Mouse (Mus musculus) E14TG2a.4 (cell line): Measurements from ENCODE around the gene Pdxk.
A peak's percentile ranks its signal among the peaks of the same experiment; 100 is the strongest.

Experiments used
- H3K27me3 ChIP-seq: 2 replicates; pipeline ENCODE4 v1.6.1; 2014; ENCODE audit warnings: low read length, control low read depth; ENCODE audit not compliant: insufficient read depth
- H3K36me3 ChIP-seq: 2 replicates; pipeline ENCODE4 v1.6.1; 2014; ENCODE audit warnings: low read length, control low read depth; ENCODE audit not compliant: insufficient read depth
- H3K4me1 ChIP-seq: replicated peaks from 2 replicates; pipeline ENCODE4 v1.6.1; 2014; ENCODE audit warnings: low read depth, low read length, control low read depth
- H3K4me3 ChIP-seq: replicated peaks from 2 replicates; pipeline ENCODE4 v1.5.1; 2014; ENCODE audit warnings: mild to moderate bottlenecking, low read length
- H3K9me3 ChIP-seq: 2 replicates; pipeline ENCODE4 v1.6.1; 2014; ENCODE audit warnings: low read length, control low read depth
- CTCF ChIP-seq: conservative IDR thresholded peaks from 2 replicates; pipeline ENCODE4 v1.5.1; 2014; ENCODE audit warnings: low read length
- NANOG ChIP-seq: IDR thresholded peaks from 2 replicates; pipeline ENCODE4 v1.6.1; 2014; ENCODE audit warnings: borderline replicate concordance, low read length, mixed read lengths
- POU5F1 ChIP-seq: IDR thresholded peaks from 2 replicates; pipeline ENCODE4 v1.6.1; 2014; ENCODE audit warnings: low read length, borderline replicate concordance

The Pdxk gene

GRCm38 (mm10) chr10:78463769-78464167, 1.0 kb downstream of the Pdxk start:
- TF ChIP-seq CTCF, result no peak
- TF ChIP-seq POU5F1, result no peak
- no peak for TF ChIP-seq NANOG
- Histone ChIP-seq H3K9me3 (no peaks in the 10 kb centered on the region), H3K36me3 (no peaks in the 10 kb centered on the region; the same call in 1 of the 2 replicates), H3K4me1 (peaks cover 62% of the 10 kb centered on the region), H3K4me3 (peak overlapping the region; percentile 88), H3K27me3 (peaks cover 61% of the 10 kb centered on the region)

DNA sequence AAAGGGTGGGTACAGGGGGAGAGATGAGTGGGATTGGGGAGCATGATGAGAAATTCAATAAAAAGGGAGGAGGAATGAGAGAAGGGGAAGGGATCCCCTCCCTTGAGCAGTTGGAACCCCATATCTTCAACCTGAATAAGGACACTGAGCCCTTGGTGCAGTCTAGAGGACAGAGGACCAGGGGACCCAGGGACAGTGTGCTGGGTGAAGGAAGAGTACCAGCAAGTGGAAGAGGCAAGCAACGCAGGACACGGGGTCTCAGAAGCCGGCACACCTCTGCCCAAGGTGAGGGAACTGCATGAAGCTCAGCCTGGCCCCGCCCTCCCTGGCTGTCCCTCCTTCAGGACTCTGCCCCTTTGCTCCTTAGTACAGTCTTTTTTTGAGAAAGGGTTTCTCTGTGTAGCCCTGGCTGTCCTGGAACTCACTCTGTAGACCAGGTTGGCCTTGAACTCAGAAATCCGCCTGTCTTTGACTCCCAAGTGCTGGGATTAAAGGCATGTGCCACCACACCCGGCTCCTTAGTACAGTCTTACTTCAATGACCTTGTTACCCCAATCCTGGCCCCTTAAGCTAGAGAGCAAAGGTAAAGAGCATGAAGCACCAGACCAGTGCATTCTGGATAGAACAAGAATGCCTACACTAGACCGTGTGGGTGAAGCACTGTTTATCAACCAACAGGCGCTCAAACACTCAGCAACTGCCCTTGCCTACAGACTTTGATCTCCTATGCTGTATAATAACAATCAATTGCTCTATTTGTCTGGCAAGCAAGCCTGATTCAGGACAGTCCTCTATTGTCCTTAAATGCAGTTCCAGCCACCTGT, 1.6 kb downstream of the Pdxk start:
- no peak for TF ChIP-seq CTCF
- no peak for TF ChIP-seq POU5F1
- no peak for TF ChIP-seq NANOG
- peaks cover 66% of the 10 kb centered on the region for H3K4me1 ChIP-seq
- no peaks in the 10 kb centered on the region for H3K9me3 ChIP-seq
- H3K27me3 ChIP-seq, result peaks cover 55% of the 10 kb centered on the region
- no peaks in the 10 kb centered on the region; the same call in 1 of the 2 replicates for H3K36me3 ChIP-seq
- H3K4me3 ChIP-seq, result peak overlapping the region; percentile 88

- Histone ChIP-seq H3K4me1 (peaks cover 73% of the 10 kb centered on the region), H3K27me3 (peaks cover 41% of the 10 kb centered on the region), H3K9me3 (no peaks in the 10 kb centered on the region), H3K36me3 (no peaks in the 10 kb centered on the region; the same call in 1 of the 2 replicates), H3K4me3 (no peak overlapping the region)
- TF ChIP-seq NANOG, result no peak
- TF ChIP-seq CTCF, result peak; percentile 60
Measured at GRCm38 (mm10) chr10:78461767-78462166, 3.0 kb downstream of the Pdxk start.

GRCm38 (mm10) chr10:78460463-78460862, 4.3 kb downstream of the Pdxk start:
- Histone ChIP-seq H3K4me3 (no peak overlapping the region), H3K4me1 (peaks cover 72% of the 10 kb centered on the region), H3K9me3 (no peaks in the 10 kb centered on the region), H3K27me3 (peaks cover 30% of the 10 kb centered on the region), H3K36me3 (no peaks in the 10 kb centered on the region; the same call in 1 of the 2 replicates)
- TF ChIP-seq POU5F1, result no peak
- no peak for TF ChIP-seq CTCF

- Histone ChIP-seq H3K4me3 (no peak overlapping the region), H3K36me3 (no peaks in the 10 kb centered on the region; the same call in 1 of the 2 replicates), H3K9me3 (no peaks in the 10 kb centered on the region), H3K27me3 (peaks cover 13% of the 10 kb centered on the region), H3K4me1 (peaks cover 58% of the 10 kb centered on the region)
- no peak for TF ChIP-seq NANOG
- TF ChIP-seq POU5F1, result no peak
- TF ChIP-seq CTCF, result no peak
Measured at GRCm38 (mm10) chr10:78458348-78459111, 6.2 kb downstream of the Pdxk start.

GRCm38 (mm10) chr10:78457495-78458347, 7.1 kb downstream of the Pdxk start:
- Histone ChIP-seq H3K27me3 (peaks cover 5% of the 10 kb centered on the region; the same call in 1 of the 2 replicates), H3K4me3 (no peak overlapping the region), H3K4me1 (peaks cover 50% of the 10 kb centered on the region), H3K36me3 (no peaks in the 10 kb centered on the region; the same call in 1 of the 2 replicates), H3K9me3 (no peaks in the 10 kb centered on the region)
- TF ChIP-seq NANOG (no peak), CTCF (no peak), POU5F1 (no peak)

DNA sequence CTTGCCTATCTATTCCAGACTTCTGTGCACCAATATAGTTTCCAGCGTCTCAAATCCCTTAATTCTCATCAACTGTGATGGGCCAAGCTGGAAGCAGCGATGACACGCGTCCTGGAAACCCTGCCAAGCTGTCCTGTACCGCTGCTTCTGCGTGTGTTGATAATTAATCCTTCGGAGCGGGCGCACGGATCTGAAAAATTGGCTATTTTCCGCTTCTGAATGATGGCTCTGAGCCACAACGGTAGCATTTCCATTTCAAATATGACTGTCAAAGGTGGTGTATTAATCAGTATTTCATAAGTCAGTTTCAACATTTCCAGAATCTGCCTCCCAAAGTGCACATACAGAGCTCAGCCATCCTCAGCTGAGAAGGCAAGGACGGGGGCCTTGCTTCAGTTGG, 8.1 kb downstream of the Pdxk start:
- no peak overlapping the region for H3K4me3 ChIP-seq
- no peaks in the 10 kb centered on the region for H3K27me3 ChIP-seq
- no peak for TF ChIP-seq NANOG
- no peak for TF ChIP-seq POU5F1
- TF ChIP-seq CTCF, result no peak
- H3K4me1 ChIP-seq, result peaks cover 40% of the 10 kb centered on the region
- H3K36me3 ChIP-seq, result no peaks in the 10 kb centered on the region; the same call in 1 of the 2 replicates
- H3K9me3 ChIP-seq, result no peaks in the 10 kb centered on the region

DNA sequence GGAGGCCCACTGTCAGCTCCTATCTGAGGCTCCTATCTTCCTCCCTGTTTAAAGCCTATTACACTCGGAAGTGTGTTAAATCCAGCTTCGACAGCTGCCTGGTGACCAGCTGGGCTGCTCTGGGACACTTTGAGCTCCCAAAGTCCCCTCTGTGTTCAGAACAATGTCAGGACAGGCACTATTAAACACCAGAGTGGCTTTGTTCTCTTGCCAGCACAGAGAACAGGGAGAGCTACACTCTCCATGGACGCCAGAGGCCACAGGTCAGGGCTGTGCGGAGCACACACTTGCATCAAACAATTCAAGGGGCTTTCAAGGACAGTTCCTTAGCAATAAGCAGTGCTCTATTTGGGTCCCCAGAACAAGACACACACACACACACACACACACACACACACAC, 12.1 kb downstream of the Pdxk start:
- Histone ChIP-seq H3K36me3 (peaks cover 39% of the 10 kb centered on the region), H3K4me1 (peaks cover 8% of the 10 kb centered on the region), H3K27me3 (no peaks in the 10 kb centered on the region), H3K4me3 (no peak overlapping the region), H3K9me3 (no peaks in the 10 kb centered on the region)
- TF ChIP-seq POU5F1 (no peak), CTCF (no peak)
